Mouse (Mus musculus) stomach, adult 2 months (tissue): ENCODE measurements around the gene Nat8. TPM values are rescaled to one million over a fixed set of nuclear protein-coding genes. Genes with fewer than 3 reads are reported as not detected.

Experiments used
- polyA plus RNA-seq: library from polyadenylated mRNA; depleted of rRNA; stranded (reverse); fragments of >200 nt; gene quantifications from 2 replicates; pipeline ENCODE4 v1.2.3, GENCODE M21; 2012; rRNA removed

Gene Nat8
- polyA plus RNA-seq = 0.06 and 0.39 TPM in 2 replicates

DNA sequence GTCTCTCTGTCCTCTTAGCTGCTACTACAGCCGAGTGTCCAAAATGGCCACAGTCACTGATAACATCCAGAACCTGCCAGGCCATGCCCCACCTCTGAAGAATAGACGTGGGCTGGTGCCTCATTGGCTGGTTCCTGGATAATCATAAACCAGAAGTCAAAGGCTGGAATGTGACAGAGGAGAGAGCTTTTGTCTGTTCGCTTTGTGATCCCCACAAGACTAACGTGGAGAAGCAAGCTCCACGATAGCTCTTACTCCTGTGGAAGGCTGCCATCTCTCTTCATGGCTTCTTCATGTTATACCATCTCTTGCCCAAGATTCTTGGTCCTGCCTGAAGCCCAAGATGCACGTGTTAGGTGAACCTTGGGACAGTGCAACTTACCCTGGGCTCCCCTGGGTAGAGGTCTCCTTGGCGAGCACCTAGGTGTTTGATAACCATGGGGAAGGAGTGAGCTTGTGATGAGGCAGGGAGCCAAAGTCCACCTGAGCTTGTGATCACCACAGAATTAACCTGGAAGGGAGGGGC, at the start of gene Nat8:
Gene Nat8 (minus strand): TSS at position 287 of the 526 bp plus-strand sequence.

DNA sequence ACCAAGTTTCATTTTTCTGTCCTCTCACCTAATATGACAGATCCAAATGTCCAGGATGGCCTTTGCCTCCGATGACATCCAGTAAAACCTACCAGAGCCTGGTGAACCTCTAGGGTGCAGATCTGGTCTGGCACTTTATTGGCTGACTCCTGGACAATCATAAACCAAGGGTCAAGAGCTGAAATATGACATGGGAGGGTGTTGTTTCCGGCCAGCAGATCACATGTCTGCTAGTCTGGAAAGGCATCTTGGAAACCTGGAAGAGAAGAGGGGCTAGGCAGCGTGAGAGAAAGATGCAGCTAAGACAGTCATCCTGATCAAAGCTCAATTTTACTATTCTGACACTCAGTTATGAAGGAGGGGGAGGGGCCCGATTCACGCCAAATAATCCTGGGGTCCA, 37.1 kb upstream of the Nat8 start, which contains the start of gene Nat8f2:
Gene Nat8f2 (minus strand): TSS at position 153 of the 400 bp plus-strand sequence.

DNA sequence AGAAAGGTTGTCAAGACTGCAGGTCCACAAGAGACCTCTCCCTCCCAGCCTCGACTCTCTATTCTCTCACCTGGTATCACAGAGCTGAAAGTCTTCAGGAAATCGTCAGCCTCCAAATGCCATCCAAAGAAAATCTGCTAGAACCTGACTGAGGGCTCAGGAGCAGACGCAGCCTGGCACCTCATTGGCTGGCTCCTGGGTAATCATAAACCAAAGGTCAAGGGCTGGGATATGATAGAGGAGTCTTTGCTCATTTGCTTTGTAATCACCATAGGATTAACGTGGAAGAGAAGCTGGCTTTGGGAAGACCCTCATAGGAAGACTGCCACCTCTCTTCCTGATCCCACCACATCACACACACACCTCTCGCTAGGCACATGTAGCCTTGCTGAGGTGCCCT, 11.0 kb downstream of the Nat8 start, which contains the start of the genes Nat8f6 and Nat8f5:
Gene Nat8f6 (minus strand): TSS at position 118 of the 400 bp plus-strand sequence.
Gene Nat8f5 (minus strand): TSS at position 136 of the 400 bp plus-strand sequence.

Other genes starting within 250 kb of the Nat8 start
- gene Alms1, start 244.6 kb downstream of the Nat8 start, polyA plus RNA-seq = 0.03 and 0.10 TPM in 2 replicates
- 2.4 TPM in 1 of 2 replicates, not detected in the other for gene Nat8f7, start 118.9 kb downstream of the Nat8 start, polyA plus RNA-seq
- gene Nat8f3, start 66.3 kb downstream of the Nat8 start, polyA plus RNA-seq = 0.24 and 0.26 TPM in 2 replicates
- gene Nat8f6, start 11.1 kb downstream of the Nat8 start, polyA plus RNA-seq = 0.35 TPM in 1 of 2 replicates, not detected in the other
- 0.29 TPM in 1 of 2 replicates, not detected in the other for gene Nat8f5, start 11.1 kb downstream of the Nat8 start, polyA plus RNA-seq
- gene Nat8f2, start 37.1 kb upstream of the Nat8 start, polyA plus RNA-seq = not detected in 2 replicates
- gene Nat8f4, start 72.8 kb upstream of the Nat8 start, polyA plus RNA-seq = 0.37 TPM in 2 replicates
- gene Tprkb, start 79.8 kb upstream of the Nat8 start, polyA plus RNA-seq = 4.3 and 7.4 TPM in 2 replicates
- gene Nat8f1, start 83.6 kb upstream of the Nat8 start, polyA plus RNA-seq = 4.8 and 4.9 TPM in 2 replicates
- gene Dusp11, start 129.6 kb upstream of the Nat8 start, polyA plus RNA-seq = 17.4 and 20.1 TPM in 2 replicates
- gene Figla, start 184.1 kb upstream of the Nat8 start, polyA plus RNA-seq = not detected in 2 replicates
- gene Add2, start 196.6 kb upstream of the Nat8 start, polyA plus RNA-seq = 0.50 and 0.77 TPM in 2 replicates